Mouse (Mus musculus) lung, postnatal 0 days (tissue): ENCODE data around the gene Gad1.

Experiments
- CTCF ChIP-seq: IDR thresholded peaks from 2 replicates; pipeline ENCODE4 v1.5.1; 2016; ENCODE audit warnings: antibody characterized with exemption, mild to moderate bottlenecking
- EP300 ChIP-seq: IDR thresholded peaks from 2 replicates; pipeline ENCODE4 v1.6.1; 2016; ENCODE audit warnings: antibody characterized with exemption, mild to moderate bottlenecking, control low read depth

GRCm38 (mm10) chr2:70562981-70563671 is 10.3 kb downstream of the Gad1 start:
- TF ChIP-seq CTCF (no peak), EP300 (no peak)
